Mouse (Mus musculus) heart, adult 2 months (tissue): Measurements from ENCODE around the gene Fhit.

ENCODE experiments used
- CTCF ChIP-seq: fragments of 200-600 bp; IDR thresholded peaks from 2 replicates; pipeline ENCODE4 v1.8.1; 2022; ENCODE audit warnings: antibody characterized with exemption, mild to moderate bottlenecking, moderate library complexity
- EP300 ChIP-seq: fragments of 200-500 bp; IDR thresholded peaks from 2 replicates; pipeline ENCODE4 v1.6.1; 2011; ENCODE audit warnings: low read depth, low read length, control low read depth; ENCODE audit not compliant: insufficient read depth
- POLR2A ChIP-seq: fragments of 200-500 bp; IDR thresholded peaks from 2 replicates; pipeline ENCODE4 v1.6.1; 2011; ENCODE audit warnings: mild to moderate bottlenecking, low read depth, low read length, control low read depth; ENCODE audit not compliant: insufficient read depth

DNA sequence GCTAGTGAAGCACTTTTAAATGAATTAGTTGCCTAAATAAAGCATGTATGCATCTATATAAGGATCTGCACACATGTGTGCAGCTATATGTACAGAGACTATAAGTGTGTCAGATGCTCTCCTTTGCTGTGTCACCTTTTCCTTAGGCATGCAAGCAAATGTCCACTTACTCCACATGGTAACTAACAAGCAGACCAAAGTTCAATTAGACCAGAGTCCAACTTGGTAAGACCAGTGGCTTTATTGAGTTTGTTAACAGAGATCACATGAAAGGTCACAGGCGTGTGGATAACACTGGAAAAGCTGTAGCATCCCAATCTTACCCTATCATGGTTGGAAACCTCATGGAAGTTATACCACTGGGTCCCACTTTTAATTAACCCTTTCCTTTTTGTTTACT is 1572.7 kb downstream of the Fhit start:
- no peak for TF ChIP-seq CTCF
- no peak for TF ChIP-seq POLR2A
- TF ChIP-seq EP300 = no peak
